Mouse (Mus musculus) thymus, adult 2 months (tissue): ENCODE measurements around the gene Madd. TPM values are rescaled to one million over a fixed set of nuclear protein-coding genes. Genes with fewer than 3 reads are reported as not detected.

Source experiments
- DNase-seq: peaks from one replicate; pipeline ENCODE4 v3.0.0; 2021
- H3K27ac ChIP-seq: fragments of 200-500 bp; 2 replicates; pipeline ENCODE4 v1.5.1; 2012; ENCODE audit warnings: low read length, control low read depth; ENCODE audit not compliant: control insufficient read depth, insufficient read depth
- H3K27me3 ChIP-seq: fragments of 200-500 bp; 2 replicates; pipeline ENCODE4 v1.6.1; 2012; ENCODE audit warnings: mild to moderate bottlenecking, low read length, moderate library complexity, mixed read lengths; ENCODE audit not compliant: control insufficient read depth, insufficient read depth
- H3K36me3 ChIP-seq: fragments of 200-500 bp; 2 replicates; pipeline ENCODE4 v1.6.1; 2012; ENCODE audit warnings: mild to moderate bottlenecking, low read length, moderate library complexity; ENCODE audit not compliant: control insufficient read depth, insufficient read depth
- H3K4me1 ChIP-seq: fragments of 200-500 bp; replicated peaks from 2 replicates; pipeline ENCODE4 v1.6.1; 2012; ENCODE audit warnings: low read length; ENCODE audit not compliant: control insufficient read depth, insufficient read depth
- H3K4me3 ChIP-seq: fragments of 200-500 bp; 2 replicates; pipeline ENCODE4 v1.5.1; 2012; ENCODE audit warnings: mild to moderate bottlenecking, low read length, control low read depth, moderate library complexity; ENCODE audit not compliant: control insufficient read depth, insufficient read depth
- CTCF ChIP-seq: fragments of 200-500 bp; IDR thresholded peaks from 2 replicates; pipeline ENCODE4 v1.5.1; 2012; ENCODE audit warnings: mild to moderate bottlenecking, control low read depth, low read length, moderate library complexity, borderline replicate concordance; ENCODE audit not compliant: control insufficient read depth, poor library complexity, insufficient read depth; ENCODE audit errors: extremely low read depth
- POLR2A ChIP-seq: fragments of 200-500 bp; IDR thresholded peaks from 2 replicates; pipeline ENCODE4 v1.6.1; 2012; ENCODE audit warnings: mild to moderate bottlenecking, low read length, control low read depth, moderate library complexity; ENCODE audit not compliant: control insufficient read depth, poor library complexity, insufficient read depth; ENCODE audit errors: extremely low read depth
- WGBS: fragments of 180-500 bp; shearing (Covaris S2); methylation state at CpG from one replicate; pipeline ENCODE4 v1.1.7; 2018; 5-methylcytosine and 5-hydroxymethylcytosine counted together
- polyA plus RNA-seq: library from polyadenylated mRNA; depleted of rRNA; stranded (reverse); fragments of >200 nt; gene quantifications from 2 replicates; pipeline ENCODE4 v1.2.3, GENCODE M21; 2012; rRNA removed

The Madd gene
- 63.9 and 69.3 TPM in 2 replicates for polyA plus RNA-seq

- Histone ChIP-seq H3K4me3 (peak within 1 kb of the TSS; percentile 87), H3K27me3 (no peaks in the 10 kb centered on the region), H3K36me3 (no peaks in the 10 kb centered on the region), H3K27ac (peak within 1 kb of the TSS; percentile 86), H3K4me1 (peaks cover 19% of the 10 kb centered on the region)
- TF ChIP-seq POLR2A (no peak; the same call in 1 of the 2 replicates), CTCF (no peak)
- WGBS: 22% methylated on average over 15 of the region's 15 CpGs
- peak; percentile 77 for DNase-seq
Measured at GRCm38 (mm10) chr2:91183711-91184405, at the start of gene Madd. Madd (minus strand) TSS chr2:91183837.

DNA sequence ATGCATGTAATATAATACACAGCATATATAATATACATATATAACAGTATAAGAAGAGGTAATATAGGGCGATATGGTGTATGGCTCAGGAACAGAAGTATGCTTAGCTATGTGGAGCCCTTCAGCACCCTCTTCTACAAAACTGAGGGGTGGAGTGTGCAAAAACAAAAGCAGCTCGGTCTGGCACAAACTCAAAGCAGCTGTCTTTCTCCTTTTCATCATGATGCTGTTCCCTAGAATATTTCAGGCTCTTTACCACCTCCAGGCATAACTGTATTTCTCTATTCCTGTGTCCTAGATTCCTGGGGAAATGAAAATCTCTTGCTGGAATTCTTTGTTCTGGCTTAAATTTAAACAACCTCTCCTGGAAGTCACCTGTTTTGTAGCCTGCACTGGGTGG is 46.1 kb upstream of the Madd start:
- Histone ChIP-seq H3K4me1 (no peaks in the 10 kb centered on the region), H3K27me3 (no peaks in the 10 kb centered on the region), H3K27ac (no peak overlapping the region), H3K4me3 (no peak overlapping the region), H3K36me3 (peaks cover 15% of the 10 kb centered on the region; the same call in 1 of the 2 replicates)
- TF ChIP-seq POLR2A (no peak), CTCF (no peak)
- WGBS: 87% methylated on average over 2 of the region's 2 CpGs
- DNase-seq: no peak

GRCm38 (mm10) chr2:91223614-91224013 is 40.0 kb upstream of the Madd start:
- 96% methylated on average over 2 of the region's 2 CpGs for WGBS
- no peak for TF ChIP-seq POLR2A
- TF ChIP-seq CTCF: no peak
- Histone ChIP-seq H3K4me3 (no peak overlapping the region), H3K4me1 (no peaks in the 10 kb centered on the region; the same call in 1 of the 2 replicates), H3K36me3 (peaks cover 6% of the 10 kb centered on the region; the same call in 1 of the 2 replicates), H3K27ac (no peak overlapping the region), H3K27me3 (no peaks in the 10 kb centered on the region)
- no peak for DNase-seq

- Histone ChIP-seq H3K27ac (no peak overlapping the region), H3K36me3 (no peaks in the 10 kb centered on the region), H3K4me3 (no peak overlapping the region), H3K27me3 (no peaks in the 10 kb centered on the region), H3K4me1 (peaks cover 11% of the 10 kb centered on the region)
- no peak for DNase-seq
- WGBS: 100% methylated on average over 3 of the region's 3 CpGs
- TF ChIP-seq CTCF (no peak), POLR2A (no peak)
Measured at GRCm38 (mm10) chr2:91220501-91220900, 36.9 kb upstream of the Madd start.

- DNase-seq: peak; percentile 76
- Histone ChIP-seq H3K36me3 (peaks cover 8% of the 10 kb centered on the region; the same call in 1 of the 2 replicates), H3K4me3 (no peak overlapping the region), H3K4me1 (peaks cover 11% of the 10 kb centered on the region), H3K27ac (peak overlapping the region; percentile 73), H3K27me3 (no peaks in the 10 kb centered on the region)
- TF ChIP-seq CTCF (no peak), POLR2A (no peak)
- 11% methylated on average over 4 of the region's 4 CpGs for WGBS
Measured at GRCm38 (mm10) chr2:91217032-91217431, 33.4 kb upstream of the Madd start.

DNA sequence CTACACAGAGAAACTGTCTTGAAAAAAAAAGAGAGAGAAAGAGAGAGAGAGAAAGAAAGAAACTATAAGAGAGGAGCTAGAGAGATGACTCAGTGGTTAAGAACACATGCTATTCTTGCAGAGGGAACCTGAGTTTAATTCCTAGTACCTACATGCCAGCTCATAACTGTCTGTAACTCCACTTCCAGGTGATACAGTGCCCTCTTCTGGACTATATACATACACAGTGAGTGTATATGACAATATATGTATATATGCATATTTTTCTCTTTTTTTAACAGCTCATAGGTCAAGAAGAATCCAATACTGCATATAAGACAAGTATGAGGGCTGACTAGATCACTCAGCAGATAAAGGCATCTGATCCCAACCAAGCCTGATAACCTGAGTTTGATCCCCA is 29.7 kb upstream of the Madd start:
- no peak for DNase-seq
- no peaks in the 10 kb centered on the region for H3K27me3 ChIP-seq
- H3K4me3 ChIP-seq: no peak overlapping the region
- no peak overlapping the region for H3K27ac ChIP-seq
- H3K4me1 ChIP-seq: peaks cover 11% of the 10 kb centered on the region
- peaks cover 43% of the 10 kb centered on the region for H3K36me3 ChIP-seq
- TF ChIP-seq CTCF (no peak), POLR2A (no peak)

GRCm38 (mm10) chr2:91206254-91206775 is 22.7 kb upstream of the Madd start:
- Histone ChIP-seq H3K4me3 (no peak overlapping the region), H3K36me3 (peaks cover 40% of the 10 kb centered on the region), H3K27me3 (no peaks in the 10 kb centered on the region), H3K27ac (peak overlapping the region; percentile 36; the same call in 1 of the 2 replicates), H3K4me1 (peaks cover 5% of the 10 kb centered on the region)
- DNase-seq: no peak
- TF ChIP-seq POLR2A: no peak
- no peak for TF ChIP-seq CTCF
- 78% methylated on average over 9 of the region's 9 CpGs for WGBS
